Comparison of ENCODE assay signal across 10 mouse cellular contexts in genomic region chr9:58128926-58129413, GRCm38 (mm10). TPM values are rescaled to one million over a fixed set of nuclear protein-coding genes. Genes with fewer than 3 reads are reported as not detected.
A peak's percentile ranks its signal among the peaks of the same experiment; 100 is the strongest.
DNase-seq lines count a peak whose midpoint lies in the region; ATAC-seq and TF ChIP-seq lines count a peak whose summit lies in the region.
"Had no signal": no experiment of that assay in that cellular context is flagged by ENCODE, and none has a peak within 500 bp of the region (broad histone marks: within the 10 kb centered on the region; RNA-seq: fewer than 3 reads in every experiment).

No protein-coding gene starts in this region.

- no peaks in the 10 kb centered on the region for H3K36me3 ChIP-seq in intestine, embryonic 14.5 days (ENCODE audit: control insufficient read depth, insufficient read depth, low read length)
- no peaks in the 10 kb centered on the region for H3K36me3 ChIP-seq in intestine, postnatal 0 days (ENCODE audit: control insufficient read depth, insufficient read depth)
- H3K36me3 ChIP-seq in embryonic facial prominence, embryonic 12.5 days: no peaks in the 10 kb centered on the region
- no peaks in the 10 kb centered on the region for H3K36me3 ChIP-seq in midbrain, embryonic 13.5 days

- DNase-seq in intestine, embryonic 14.5 days (ENCODE audit: low spot score): no peak
- peak; percentile 78 for DNase-seq in embryo, embryonic 10 days (ENCODE audit: low spot score)
- DNase-seq in right cerebral cortex, adult 18-20 months: no peak
- no peak for DNase-seq in layer of hippocampus, adult 11-12 months (ENCODE audit: low spot score)
- DNase-seq: thymus, adult 2 months had no signal

- H3K9ac ChIP-seq in intestine, embryonic 14.5 days (ENCODE audit: low read length): peak overlapping the region; percentile 22; the same call in 1 of the 2 replicates
- H3K9ac ChIP-seq in intestine, postnatal 0 days (ENCODE audit: low read depth, low read length): no peak overlapping the region
- peak overlapping the region; percentile 37 for H3K9ac ChIP-seq in embryonic facial prominence, embryonic 12.5 days
- peak overlapping the region; percentile 44 for H3K9ac ChIP-seq in midbrain, embryonic 13.5 days (replicated peaks)

- H3K27ac ChIP-seq in intestine, embryonic 14.5 days (ENCODE audit: low read depth): peak overlapping the region; percentile 1; the same call in 1 of the 2 replicates
- H3K27ac ChIP-seq in intestine, postnatal 0 days (ENCODE audit: low read depth, low read length): no peak overlapping the region
- peak overlapping the region; percentile 92 for H3K27ac ChIP-seq in embryonic facial prominence, embryonic 12.5 days
- H3K27ac ChIP-seq in midbrain, embryonic 13.5 days: no peak overlapping the region

- H3K9me3 ChIP-seq in intestine, embryonic 14.5 days (ENCODE audit: control insufficient read depth, low read length): no peaks in the 10 kb centered on the region
- H3K9me3 ChIP-seq in intestine, postnatal 0 days (ENCODE audit: control insufficient read depth): no peaks in the 10 kb centered on the region
- H3K9me3 ChIP-seq in embryonic facial prominence, embryonic 12.5 days: no peaks in the 10 kb centered on the region
- no peaks in the 10 kb centered on the region for H3K9me3 ChIP-seq in midbrain, embryonic 13.5 days

- no peak for TF ChIP-seq CTCF in intestine, postnatal 0 days (IDR thresholded peaks at IDR 0.05; ENCODE audit: low read depth)

- H3K4me3 ChIP-seq in intestine, embryonic 14.5 days (ENCODE audit: low read depth, low read length): no peak overlapping the region
- H3K4me3 ChIP-seq in intestine, postnatal 0 days (ENCODE audit: low read depth, low read length): no peak overlapping the region
- peak overlapping the region; percentile 18; the same call in 1 of the 2 replicates for H3K4me3 ChIP-seq in embryonic facial prominence, embryonic 12.5 days
- H3K4me3 ChIP-seq in midbrain, embryonic 13.5 days (replicated peaks): no peak overlapping the region
- H3K4me3 ChIP-seq: erythroblast, embryonic 14.5 days had no signal

- peak overlapping the region; percentile 37 for H3K4me2 ChIP-seq in intestine, embryonic 14.5 days (ENCODE audit: low read length)
- no peak overlapping the region for H3K4me2 ChIP-seq in intestine, postnatal 0 days (replicated peaks; ENCODE audit: low read depth)
- H3K4me2 ChIP-seq in embryonic facial prominence, embryonic 12.5 days (replicated peaks): peak overlapping the region; percentile 46
- peak overlapping the region; percentile 31 for H3K4me2 ChIP-seq in midbrain, embryonic 13.5 days (replicated peaks)
- H3K4me2 ChIP-seq: liver, embryonic 11.5 days had no signal

- H3K27me3 ChIP-seq in intestine, embryonic 14.5 days (replicated peaks; ENCODE audit: control insufficient read depth, insufficient read depth, low read length): no peaks in the 10 kb centered on the region
- no peaks in the 10 kb centered on the region; the same call in 1 of the 2 replicates for H3K27me3 ChIP-seq in intestine, postnatal 0 days (replicated peaks; ENCODE audit: control insufficient read depth, insufficient read depth, low read length)
- no peaks in the 10 kb centered on the region for H3K27me3 ChIP-seq in embryonic facial prominence, embryonic 12.5 days
- H3K27me3 ChIP-seq in midbrain, embryonic 13.5 days: peaks cover 32% of the 10 kb centered on the region

- no peak for ATAC-seq in intestine, embryonic 14.5 days (replicated peaks; ENCODE audit: low FRiP score, low TSS enrichment, low read depth)
- ATAC-seq in intestine, postnatal 0 days: no peak
- ATAC-seq in embryonic facial prominence, embryonic 12.5 days (ENCODE audit: insufficient number of reproducible peaks, insufficient read depth, low FRiP score, low TSS enrichment): peak; percentile 70
- no peak for ATAC-seq in midbrain, embryonic 13.5 days

- H3K4me1 ChIP-seq in intestine, embryonic 14.5 days (replicated peaks; ENCODE audit: control insufficient read depth, insufficient read depth, low read length): peaks cover 38% of the 10 kb centered on the region
- no peaks in the 10 kb centered on the region for H3K4me1 ChIP-seq in intestine, postnatal 0 days (replicated peaks; ENCODE audit: control insufficient read depth, insufficient read depth, low read length)
- H3K4me1 ChIP-seq in embryonic facial prominence, embryonic 12.5 days: peaks cover 80% of the 10 kb centered on the region
- peaks cover 35% of the 10 kb centered on the region for H3K4me1 ChIP-seq in midbrain, embryonic 13.5 days (replicated peaks)

- 19% methylated on average over 13 of the region's 13 CpGs for WGBS in intestine, embryonic 14.5 days
- WGBS in intestine, postnatal 0 days: 35% methylated on average over 13 of the region's 13 CpGs
- 3% methylated on average over 13 of the region's 13 CpGs for WGBS in embryonic facial prominence, embryonic 12.5 days
- 6% methylated on average over 13 of the region's 13 CpGs for WGBS in midbrain, embryonic 13.5 days

RNA-seq across cellular contexts. Expression of gene Ccdc33, which starts 10.3 kb away (rescaled TPM):
- 0.11 and 0.27 TPM in 2 replicates for polyA plus RNA-seq in intestine, embryonic 14.5 days (2014; fragmentation: Nextera tagmentation; extraction: Ambion mirVana)
- polyA plus RNA-seq in intestine, postnatal 0 days (2015; fragmentation: Nextera tagmentation; extraction: Ambion mirVana): 0.14 and 0.16 TPM in 2 replicates
- polyA plus RNA-seq in embryonic facial prominence, embryonic 12.5 days (2016; fragmentation: Nextera tagmentation; extraction: Ambion mirVana): 0.13 and 0.50 TPM in 2 replicates
- 0.73 and 0.80 TPM in 2 replicates for polyA plus RNA-seq in midbrain, embryonic 13.5 days (2015; fragmentation: Nextera tagmentation; extraction: Ambion mirVana)
- polyA plus RNA-seq: erythroblast, embryonic 14.5 days; liver, embryonic 11.5 days had no signal

Comparison
In these comparisons a context has a peak if more than half of its experiments do, and no peak if none do; other contexts are left out.
1. H3K27ac ChIP-seq: peak in intestine, embryonic 14.5 days (single experiment) and embryonic facial prominence, embryonic 12.5 days (single experiment); none in intestine, postnatal 0 days (single experiment) and midbrain, embryonic 13.5 days (single experiment).